Mouse (Mus musculus): ENCODE data around the gene Trim31. TPM values are rescaled to one million over a fixed set of nuclear protein-coding genes. Genes with fewer than 3 reads are reported as not detected.

Trim31 gene
- not detected in 2 replicates for polyA plus RNA-seq (2012; ENCODE audit: low replicate concordance)

DNA sequence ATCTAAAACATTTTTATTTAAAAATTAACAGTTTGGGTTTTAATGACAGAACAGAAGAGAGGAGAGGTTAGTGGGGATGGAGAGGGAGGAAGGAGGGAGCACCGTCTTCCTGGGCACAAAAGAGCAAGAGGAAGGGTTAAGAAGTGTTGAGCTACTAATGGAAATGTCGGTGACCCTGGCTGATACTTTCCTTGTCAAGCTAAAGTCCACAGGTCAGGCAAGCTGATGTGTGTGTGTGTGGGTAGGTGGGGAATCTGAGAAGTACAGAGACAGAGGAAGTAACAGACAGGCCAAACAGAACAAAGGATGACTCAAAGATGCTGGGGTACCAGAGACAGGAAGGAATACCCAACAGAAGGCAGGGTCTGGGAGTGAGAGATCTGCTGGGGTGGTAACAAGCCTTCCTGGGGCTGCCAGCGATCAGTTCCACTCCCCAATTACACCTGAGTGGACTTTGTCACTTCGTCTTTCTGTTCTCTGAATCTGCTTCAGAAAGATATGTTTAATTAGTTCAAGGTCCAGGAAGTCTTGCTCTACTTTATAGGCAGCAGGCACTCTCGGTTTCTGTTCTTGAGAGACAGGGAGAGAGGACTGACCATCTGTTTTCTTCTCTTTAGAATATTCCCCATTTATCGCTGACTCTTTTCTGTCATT lies at the start of gene Trim31:
Trim31 (plus strand) TSS at position 567 of the 654 bp plus-strand sequence.

DNA sequence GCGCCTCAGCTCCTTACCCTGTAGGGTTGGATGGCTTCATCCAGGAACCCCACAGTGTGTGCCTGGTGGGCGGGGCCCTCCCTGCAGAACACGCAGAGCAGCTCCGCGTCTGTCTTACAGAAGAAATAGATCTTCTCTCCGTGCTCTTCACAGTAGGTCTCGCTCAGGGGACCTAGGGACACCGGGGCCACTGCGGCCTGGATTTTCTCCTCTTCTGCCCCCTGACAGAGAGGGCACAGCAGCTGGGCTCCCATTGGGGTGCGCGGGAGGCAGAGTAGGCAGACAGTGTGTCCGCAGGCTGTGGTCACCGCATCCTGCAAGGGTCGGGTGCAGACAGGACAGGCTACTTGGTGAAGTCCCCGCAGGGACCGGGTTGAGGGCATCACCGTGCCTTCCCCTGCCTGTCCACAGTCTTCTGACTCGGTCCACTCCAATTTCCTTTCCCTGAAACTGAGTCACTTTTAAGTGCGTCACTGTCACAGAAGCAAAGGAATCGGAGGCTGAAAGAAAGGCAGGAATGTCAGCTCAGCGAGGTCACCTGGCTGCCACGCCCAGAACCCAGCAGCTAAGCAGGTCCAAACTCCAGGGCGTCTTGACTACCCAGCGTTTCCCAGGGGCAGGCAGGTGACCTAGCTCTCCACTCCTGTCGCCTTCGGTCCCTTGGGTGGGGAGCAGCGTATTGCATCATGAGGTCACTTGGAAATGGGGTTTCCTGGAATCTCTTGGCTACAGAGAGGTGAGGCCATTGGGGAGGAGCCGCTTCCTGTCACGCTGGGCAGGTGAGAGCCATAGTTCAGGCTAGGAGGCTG lies 31.0 kb upstream of the Trim31 start, which contains the start of gene Trim15:
Trim15 (minus strand) TSS at position 492 of the 809 bp plus-strand sequence.

DNA sequence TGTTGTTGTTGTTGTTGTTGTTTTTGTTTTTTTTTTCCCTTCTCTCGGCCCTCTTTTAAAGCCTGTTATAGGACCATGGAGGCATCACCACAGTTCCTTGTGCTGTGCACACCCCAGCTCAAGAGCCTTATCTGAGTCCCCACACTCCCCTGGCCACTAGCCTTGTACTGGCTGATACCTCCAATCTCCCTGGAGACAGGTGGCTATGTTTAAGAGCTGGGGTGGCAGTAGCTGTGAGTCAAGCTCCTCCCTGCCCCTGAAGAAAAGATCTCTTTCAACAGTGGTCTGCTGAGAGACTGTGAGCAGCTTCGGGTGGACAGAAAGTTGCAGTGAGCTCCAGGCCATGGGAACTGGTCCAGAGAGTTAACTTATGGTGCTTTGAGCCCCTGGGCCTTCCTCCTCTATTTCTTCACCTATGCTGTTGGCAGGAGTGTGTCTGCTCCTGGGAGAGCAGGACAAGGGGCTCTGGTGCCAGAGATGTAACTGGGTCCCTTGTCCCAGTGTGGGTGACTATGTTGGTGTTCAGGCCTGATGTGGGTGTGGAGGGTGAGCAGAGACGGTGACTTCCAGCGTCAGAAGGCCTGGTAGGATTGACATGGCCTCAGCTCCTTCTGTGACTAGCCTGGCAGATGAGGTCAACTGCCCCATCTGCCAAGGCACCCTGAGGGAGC lies 28.5 kb upstream of the Trim31 start, which contains the start of gene Trim10:
Trim10 (plus strand) TSS at position 291 of the 671 bp plus-strand sequence.

DNA sequence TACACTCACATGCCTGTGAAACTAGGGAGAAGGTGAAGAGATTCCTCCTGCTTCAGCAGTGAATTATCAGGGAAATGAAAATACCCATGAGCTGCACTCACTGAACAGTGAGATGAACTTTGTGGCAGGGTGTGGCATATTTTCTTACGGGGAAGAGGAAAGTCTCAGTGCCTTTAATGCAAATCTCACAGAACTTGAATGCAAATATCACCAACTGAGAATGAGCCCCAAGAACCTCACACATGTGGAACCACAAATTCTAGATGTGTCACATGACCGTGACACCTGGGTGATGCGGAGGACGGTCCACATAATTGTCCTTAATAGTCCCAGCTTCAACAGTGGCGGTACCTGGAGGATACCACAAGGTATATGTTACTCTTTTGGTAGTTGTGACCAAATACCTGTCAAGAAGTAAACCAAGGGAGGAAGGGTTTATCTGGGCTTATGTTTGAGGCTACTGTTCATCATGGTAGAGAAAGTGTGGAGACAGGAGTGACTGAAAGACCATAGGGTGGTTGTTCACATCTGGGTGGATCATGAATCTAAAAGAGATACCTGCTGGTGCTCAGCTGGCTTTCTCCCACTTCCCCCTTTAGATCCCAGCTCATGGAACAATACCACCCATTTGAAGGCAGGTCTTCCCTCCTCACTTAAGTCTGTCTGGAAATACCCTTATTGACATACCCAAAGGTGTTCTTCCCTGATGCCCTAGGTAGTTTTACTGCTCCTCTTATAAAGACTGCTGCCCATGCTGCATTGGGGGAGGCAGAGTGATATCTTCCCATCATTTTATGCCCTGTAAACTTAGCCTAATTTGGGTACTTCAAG lies 7.6 kb upstream of the Trim31 start, which contains the start of gene Trim40:
Trim40 (minus strand) TSS at position 51 of the 831 bp plus-strand sequence.

DNA sequence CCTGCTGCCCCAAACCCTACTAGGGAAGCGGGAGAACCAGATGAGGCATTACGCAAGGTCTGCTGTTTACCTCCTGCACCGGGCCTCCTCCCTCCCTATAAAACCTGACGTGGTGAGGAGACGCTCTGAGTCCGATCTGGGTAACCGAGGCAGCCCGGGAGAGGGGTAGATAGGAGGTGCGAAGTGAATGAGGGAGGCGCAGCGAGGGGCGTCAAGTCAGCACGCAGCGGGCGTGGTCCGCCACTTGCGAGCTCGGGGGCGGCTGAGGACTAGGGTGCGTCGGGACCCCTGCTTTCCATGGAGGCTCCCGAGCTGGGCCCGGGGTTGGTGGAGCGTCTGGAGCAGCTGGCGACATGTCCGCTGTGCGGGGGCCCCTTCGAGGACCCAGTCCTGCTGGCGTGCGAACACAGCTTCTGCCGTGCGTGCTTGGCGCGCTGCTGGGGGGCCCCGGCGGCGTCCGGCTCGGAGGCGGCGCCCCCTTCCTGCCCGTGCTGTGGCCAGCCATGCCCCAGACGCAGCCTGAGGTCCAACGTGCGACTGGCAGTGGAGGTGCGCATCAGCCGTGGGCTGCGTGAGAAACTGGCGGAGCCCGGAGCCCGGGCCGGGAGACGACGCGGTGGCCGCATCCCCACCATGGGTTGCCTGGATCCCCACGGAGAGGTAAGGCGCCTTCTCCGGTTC lies 45.0 kb downstream of the Trim31 start, which contains the start of gene Rnf39:
Rnf39 (plus strand) TSS at position 128 of the 681 bp plus-strand sequence.

DNA sequence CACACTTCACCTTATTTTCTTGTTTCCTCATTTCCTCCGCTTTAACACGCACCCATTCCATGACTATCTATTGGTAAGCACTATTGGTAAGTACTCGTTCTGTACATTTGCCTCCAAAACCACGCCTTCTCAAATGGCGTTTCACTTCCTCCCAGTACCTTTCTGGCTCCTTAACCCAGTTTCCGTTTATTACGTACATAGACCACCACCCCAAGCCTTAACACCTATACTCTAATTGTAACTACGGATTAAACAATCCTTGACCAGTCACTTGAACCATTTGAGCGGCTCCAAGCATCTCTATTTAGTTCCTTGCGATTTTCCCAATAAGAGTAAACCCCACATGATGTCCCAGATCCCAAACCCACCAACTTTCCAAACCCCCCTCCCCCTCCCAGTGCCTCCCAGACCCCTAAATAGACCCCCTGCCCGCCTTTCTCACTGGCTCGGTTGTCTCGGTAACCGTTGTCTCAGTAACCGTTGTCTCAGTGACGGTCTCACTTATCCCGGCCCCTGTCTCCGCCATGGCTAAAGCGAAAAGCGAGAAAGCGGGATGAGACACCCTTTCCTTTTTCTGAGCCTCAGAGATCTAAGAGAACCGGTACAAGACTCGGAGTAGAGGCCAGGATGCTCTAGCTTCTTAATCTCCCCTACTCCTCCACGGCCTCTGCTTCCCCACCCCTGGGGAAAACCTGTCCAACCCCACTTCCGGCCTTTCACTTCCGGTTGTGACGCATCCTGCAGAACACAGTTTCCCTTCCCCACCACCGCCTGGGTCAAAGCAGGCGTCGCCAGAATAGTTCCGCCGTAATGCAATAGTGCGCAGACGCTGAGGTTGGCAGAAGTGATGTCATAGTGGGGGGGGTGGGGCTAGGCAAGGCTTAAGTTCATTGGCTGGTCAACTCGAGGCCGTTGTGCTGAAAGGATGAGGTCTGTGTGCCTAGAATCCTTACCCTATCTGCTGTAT lies 53.3 kb downstream of the Trim31 start, which contains the start of gene Ppp1r11:
Ppp1r11 (minus strand) TSS at position 761 of the 967 bp plus-strand sequence.

DNA sequence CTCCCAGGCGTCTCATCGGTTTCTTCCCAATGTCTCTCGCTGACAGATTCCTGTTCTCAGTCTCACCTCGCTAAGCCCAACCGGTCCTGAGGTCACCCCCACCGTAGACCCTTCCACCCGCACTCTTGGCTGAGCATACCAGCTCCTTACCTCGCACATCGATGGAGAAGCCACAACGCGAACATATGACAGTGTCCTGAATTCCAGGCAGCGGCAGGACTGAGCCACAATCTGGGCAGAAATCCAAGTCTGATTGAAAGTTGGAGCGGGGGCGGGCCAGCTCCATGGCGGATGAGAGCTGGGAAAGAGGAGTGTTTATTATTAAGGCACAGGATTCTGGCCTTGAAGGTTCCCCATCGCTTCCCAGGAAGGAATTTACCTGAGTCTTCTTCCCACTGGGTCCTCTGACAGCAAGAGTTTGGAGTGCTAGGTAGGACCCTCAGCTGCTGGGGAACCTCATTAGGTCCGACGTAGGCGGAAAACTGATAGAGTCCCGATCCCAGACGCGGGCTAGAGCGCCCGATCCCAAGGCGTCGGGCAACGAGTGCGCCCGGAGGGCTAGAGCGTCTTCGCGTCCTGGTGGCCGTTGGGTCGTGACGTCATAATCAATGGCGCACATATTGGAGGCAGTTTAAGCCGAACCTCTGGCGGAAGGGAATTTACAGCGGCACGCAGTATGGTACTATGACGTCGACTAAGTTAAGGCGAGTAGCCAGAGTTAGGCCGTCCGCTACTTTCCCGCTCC lies 60.3 kb downstream of the Trim31 start, which contains the start of the genes Znrd1 and Znrd1as:
Znrd1 (minus strand) TSS at position 561 of the 745 bp plus-strand sequence.
Znrd1as (plus strand) TSS at position 594 of the 745 bp plus-strand sequence.

Other genes starting within 250 kb of the Trim31 start
- not detected in 2 replicates for gene H2-M1, start 225.9 kb upstream of the Trim31 start, polyA plus RNA-seq (2012; ENCODE audit: low replicate concordance)
- gene H2-M10.5, start 125.2 kb upstream of the Trim31 start, polyA plus RNA-seq (2012; ENCODE audit: low replicate concordance) = not detected in 2 replicates
- gene H2-M10.6, start 85.9 kb upstream of the Trim31 start, polyA plus RNA-seq (2012; ENCODE audit: low replicate concordance) = not detected in 2 replicates
- 92.3 and 95.8 TPM in 2 replicates for gene Trim26, start 61.0 kb upstream of the Trim31 start, polyA plus RNA-seq (2012; ENCODE audit: low replicate concordance)
- gene Trim15, start 30.9 kb upstream of the Trim31 start, polyA plus RNA-seq (2012; ENCODE audit: low replicate concordance) = 0.07 TPM in 1 of 2 replicates, not detected in the other
- 0.62 and 28.4 TPM in 2 replicates for gene Trim10, start 28.5 kb upstream of the Trim31 start, polyA plus RNA-seq (2012; ENCODE audit: low replicate concordance)
- gene Trim40, start 8.0 kb upstream of the Trim31 start, polyA plus RNA-seq (2012; ENCODE audit: low replicate concordance) = not detected in 2 replicates
- gene Rnf39, start 44.8 kb downstream of the Trim31 start, polyA plus RNA-seq (2012; ENCODE audit: low replicate concordance) = 0.12 and 0.76 TPM in 2 replicates
- gene Ppp1r11, start 53.6 kb downstream of the Trim31 start, polyA plus RNA-seq (2012; ENCODE audit: low replicate concordance) = 69.5 and 387 TPM in 2 replicates
- 3.8 and 12.0 TPM in 2 replicates for gene Znrd1, start 60.4 kb downstream of the Trim31 start, polyA plus RNA-seq (2012; ENCODE audit: low replicate concordance)
- gene Znrd1as, start 60.5 kb downstream of the Trim31 start, polyA plus RNA-seq (2012; ENCODE audit: low replicate concordance) = 0.94 TPM in 1 of 2 replicates, not detected in the other
- not detected in 2 replicates for gene 2410137M14Rik, start 83.1 kb downstream of the Trim31 start, polyA plus RNA-seq (2012; ENCODE audit: low replicate concordance)
- 0.10 and 0.42 TPM in 2 replicates for gene H2-M5, start 91.4 kb downstream of the Trim31 start, polyA plus RNA-seq (2012; ENCODE audit: low replicate concordance)
- 0.12 and 0.34 TPM in 2 replicates for gene Zfp57, start 103.0 kb downstream of the Trim31 start, polyA plus RNA-seq (2012; ENCODE audit: low replicate concordance)
- gene Mog, start 125.3 kb downstream of the Trim31 start, polyA plus RNA-seq (2012; ENCODE audit: low replicate concordance) = 0.13 TPM in 1 of 2 replicates, not detected in the other
- 52.6 and 251 TPM in 2 replicates for gene Gabbr1, start 147.8 kb downstream of the Trim31 start, polyA plus RNA-seq (2012; ENCODE audit: low replicate concordance)
- not detected in 2 replicates for gene Olfr90, start 190.4 kb downstream of the Trim31 start, polyA plus RNA-seq (2012; ENCODE audit: low replicate concordance)
- gene Olfr91, start 200.2 kb downstream of the Trim31 start, polyA plus RNA-seq (2012; ENCODE audit: low replicate concordance) = not detected in 2 replicates
- gene Olfr92, start 222.0 kb downstream of the Trim31 start, polyA plus RNA-seq (2012; ENCODE audit: low replicate concordance) = not detected in 2 replicates